Mouse (Mus musculus): ENCODE results near the gene Gas7. TPM values are rescaled to one million over a fixed set of nuclear protein-coding genes. Genes with fewer than 3 reads are reported as not detected.

Gas7 gene
- total RNA-seq, 2 experiments from 2014 or later, result 22.7 to 27.1 TPM

DNA sequence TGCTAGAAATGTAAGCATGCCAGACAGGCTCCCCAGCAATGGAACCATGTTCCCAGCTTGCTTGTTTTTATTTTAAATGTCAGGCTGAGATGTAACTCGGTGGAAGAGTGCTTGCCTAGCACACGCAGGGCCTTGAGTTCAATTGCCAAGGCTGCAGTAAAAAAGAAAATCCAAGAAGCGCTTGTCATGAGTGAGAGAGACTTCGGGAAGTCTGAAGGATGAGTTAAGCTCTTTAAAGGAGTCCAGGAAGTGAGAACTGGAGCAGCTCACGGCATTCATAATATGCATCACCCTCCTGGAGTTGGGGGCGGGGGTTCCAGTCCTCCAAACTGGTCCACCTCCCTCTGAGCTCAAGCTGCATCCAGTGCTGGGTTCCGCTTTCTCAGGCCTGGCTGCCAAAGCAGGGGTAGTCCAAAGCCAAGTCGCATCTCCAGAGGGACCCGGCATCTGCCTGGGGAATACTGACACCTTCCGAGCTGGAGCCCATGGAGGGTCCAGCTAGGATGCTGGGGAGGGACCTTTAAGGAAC is 34.5 kb downstream of the Gas7 start:
- DNase-seq, result no peak

DNA sequence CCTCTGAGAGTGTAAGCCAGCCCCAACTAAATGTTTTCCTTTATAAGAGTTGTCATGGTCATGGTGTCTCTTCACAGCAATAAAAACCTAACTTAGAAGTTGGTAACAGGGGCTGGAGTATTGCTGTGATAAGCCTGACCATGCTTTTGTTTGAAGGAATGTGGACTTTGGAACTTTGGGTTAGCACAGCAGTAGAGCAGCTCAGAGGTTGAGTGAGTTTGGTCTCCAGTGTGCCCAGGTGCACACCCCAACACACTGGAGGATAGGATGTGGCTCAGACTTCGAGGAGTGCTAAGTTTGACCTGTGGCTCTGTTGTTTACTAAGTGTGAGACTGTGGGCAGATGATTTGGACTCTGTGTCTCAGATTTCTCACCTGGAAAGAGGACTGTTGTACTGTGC is 41.6 kb downstream of the Gas7 start:
- no peak for DNase-seq

DNA sequence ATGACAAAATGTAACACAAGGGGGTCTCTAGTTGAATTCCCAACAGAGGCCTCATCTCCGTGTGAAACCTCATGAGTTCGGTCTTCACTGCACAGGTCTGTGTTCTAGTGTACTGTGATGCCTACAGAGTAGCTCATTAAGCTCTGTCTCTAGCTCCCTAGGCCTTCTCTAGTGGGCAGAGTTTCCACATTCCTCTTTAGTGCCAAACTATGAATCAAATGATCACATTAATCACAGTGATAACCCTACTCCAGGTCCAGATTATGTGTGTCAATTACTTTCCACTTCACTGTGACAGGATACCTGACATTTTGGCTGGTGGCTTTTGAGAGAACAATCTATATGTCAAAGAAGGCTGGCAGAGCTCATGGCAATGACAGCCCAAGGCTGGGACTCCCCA is 44.9 kb downstream of the Gas7 start:
- DNase-seq, result no peak

DNA sequence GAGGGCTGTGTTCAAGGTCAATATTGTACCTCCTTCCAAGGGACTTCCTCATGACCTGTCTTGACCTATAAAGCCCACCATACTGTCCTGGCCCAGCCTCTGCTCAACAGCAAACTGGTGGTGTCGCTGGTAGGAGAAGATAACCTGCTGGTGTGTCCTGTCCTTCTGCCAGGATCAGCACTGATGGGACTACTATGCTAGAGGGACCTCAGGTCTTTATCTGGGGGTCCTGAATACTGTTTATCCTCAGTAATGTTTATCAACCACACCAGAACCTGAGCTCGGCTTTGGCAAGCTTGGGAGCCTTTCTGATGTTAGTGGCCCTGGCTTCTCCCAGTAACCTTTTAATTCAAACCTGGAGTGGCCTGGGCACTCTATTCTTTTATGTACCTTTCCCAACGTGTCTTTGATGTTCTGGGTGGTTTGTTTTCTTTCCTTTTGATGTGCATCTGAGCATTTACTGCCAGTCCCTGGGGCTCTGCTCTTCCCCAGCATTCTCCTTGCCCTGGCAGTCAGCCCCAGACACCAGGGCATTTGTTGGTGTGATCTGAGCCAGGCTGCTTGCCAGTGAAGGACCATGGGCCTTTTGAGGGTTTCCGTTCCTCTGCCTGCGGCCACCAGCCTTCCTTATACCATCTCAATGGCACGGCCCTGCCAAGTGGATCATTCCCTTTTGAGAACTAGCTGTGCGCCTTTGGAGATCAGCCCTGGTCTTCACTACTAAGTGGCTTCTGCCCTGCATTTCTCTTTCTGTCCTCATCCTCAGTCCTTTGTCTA is 46.4 kb downstream of the Gas7 start:
- DNase-seq, result no peak

DNA sequence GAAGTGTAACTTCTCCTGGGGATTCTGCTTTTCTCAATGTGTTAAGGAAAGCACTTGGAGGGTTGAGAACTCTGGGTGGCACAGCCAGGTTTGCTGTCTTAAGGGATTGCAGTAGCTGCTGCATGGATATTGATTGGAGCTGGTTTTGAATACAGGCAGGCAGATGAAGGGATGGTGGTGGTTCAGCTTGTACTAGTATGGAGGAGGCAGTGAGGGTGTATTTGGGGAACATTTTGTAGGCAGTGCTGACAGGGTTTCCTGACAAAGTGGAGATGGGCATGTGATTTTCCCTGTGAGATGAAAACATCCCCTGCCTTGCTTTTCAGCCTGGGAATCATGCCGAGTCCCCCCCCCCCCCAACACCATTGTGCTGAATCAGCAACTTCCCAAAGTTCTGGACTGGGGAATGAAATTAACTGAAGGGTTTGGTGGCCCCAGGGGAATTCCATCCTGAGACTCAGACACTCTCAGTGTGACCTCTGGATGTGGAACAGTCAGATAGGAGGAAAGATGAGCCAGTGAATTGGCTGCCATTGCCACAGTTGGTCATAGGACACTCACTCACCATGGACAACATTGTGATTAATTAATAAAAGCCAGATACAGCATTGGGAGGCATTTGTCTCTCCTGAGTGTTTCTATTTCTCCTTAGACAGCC is 54.1 kb downstream of the Gas7 start:
- DNase-seq, result no peak

DNA sequence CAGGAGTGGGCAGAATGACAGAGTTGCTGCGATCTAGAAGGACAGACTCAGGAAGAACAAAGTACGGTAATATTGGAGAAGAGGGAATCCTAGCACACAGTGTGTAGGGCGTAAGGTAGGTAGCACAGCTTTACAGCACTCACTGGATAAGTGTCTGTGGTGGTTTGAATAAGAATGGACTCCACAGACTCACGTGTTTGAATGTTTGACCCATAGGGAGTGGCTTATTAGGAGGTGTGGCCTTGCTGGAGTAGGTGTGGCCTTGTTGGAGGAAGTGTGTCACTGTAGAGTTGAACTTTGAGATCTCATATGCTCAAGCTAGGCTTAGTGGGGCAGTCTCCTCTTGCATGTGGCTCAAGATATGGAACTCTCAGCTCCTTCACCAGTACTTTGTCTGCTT is 55.6 kb downstream of the Gas7 start:
- no peak for DNase-seq

DNA sequence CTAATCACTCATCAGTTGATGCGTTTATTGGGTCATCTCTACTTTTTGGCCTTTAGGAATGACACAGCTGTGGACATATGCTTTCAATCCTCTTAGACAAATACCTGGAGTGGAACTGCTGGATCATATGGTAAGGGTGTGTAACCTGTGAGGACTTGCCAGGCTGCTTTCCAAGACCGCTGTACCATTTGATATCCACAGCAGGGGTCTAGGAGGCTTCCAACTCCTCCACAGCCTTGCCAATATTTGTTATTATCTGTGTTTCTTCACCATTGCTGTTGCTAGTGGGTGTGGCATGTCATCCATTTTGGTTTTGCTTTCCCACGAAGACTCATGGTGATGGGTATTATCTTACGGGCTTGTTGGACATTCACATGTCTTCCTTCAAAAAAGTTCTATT is 57.8 kb downstream of the Gas7 start:
- DNase-seq, result no peak

DNA sequence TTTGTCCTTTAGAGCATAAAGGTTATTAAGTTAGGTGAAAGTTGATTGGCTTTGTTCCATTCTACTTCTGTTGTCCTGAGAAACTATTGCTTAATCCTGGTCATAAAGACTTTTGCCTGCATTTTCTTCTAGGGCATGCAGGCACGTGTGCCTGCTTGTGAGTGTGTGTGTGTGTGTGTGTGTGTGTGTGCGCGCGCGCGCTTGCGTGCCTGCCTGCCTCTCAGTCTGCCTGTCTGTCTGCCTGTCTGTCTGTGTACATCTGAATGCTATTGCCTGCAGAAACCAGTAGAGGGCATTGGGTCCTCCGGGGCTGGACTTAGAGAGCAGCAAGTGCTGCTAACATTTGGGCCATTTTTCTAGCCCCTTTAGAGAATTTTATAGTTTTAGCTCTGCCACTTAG is 59.2 kb downstream of the Gas7 start:
- no peak for DNase-seq

DNA sequence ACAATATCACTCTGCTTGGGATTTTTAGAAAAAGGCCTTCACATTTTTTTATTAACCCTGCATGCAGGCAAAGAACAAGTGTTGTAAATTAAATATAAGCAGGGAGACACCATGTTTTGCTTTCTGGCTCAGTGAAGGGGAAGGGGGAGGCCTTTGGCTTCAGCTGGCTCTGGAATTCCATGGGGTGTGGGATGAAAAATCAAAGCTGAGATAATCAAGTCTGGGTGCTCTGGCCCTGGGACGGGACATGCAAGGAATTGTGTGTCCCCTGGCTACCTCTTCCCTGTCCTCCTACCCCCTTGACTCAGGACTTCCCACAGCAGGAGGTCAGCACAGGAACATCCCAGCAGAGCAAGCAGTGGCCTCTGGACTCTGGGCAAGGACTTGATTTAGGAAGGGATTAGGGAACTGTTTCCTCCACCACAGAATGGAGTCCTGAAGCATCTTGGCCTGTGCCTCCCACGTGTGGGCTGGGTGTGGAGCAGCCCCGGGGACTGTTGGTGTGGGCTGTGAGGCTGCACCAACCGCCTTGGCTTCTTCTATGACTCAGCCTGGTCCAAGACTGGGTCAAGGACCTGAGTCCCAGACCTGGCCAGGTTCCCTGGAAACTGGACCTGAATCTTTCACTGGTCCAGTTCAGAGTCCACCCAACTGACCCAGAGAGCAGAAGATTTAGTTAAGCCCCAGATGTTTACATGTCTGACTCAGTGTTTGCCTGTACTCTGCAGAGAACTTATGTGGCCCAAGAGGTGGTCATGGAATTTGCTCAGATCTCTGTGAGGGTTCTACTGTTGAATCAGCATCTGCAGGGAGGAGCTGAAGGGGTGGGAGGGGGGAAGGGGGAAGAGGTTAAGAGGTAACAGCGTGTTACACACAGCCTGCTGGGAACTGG is 60.0 kb downstream of the Gas7 start:
- no peak for DNase-seq

DNA sequence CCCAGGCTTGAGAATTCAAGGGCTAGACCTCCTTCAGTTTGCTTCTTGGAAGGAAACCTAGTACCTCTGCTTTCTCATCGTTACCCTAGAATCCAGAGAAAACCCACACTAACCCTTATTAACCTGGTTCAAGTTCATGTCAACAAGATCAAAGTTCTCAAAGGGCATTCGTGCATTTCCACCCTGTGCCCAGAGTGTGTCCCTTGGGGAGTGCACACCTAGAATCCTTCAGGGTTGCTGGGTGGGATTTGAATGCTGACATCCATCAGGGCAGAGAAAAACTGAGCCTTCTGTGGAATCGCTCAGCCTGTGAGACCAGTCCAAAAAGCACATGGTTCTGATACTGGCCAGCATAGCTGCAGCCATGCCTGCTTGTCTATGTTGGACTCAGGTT is 60.7 kb downstream of the Gas7 start:
- DNase-seq, result no peak

DNA sequence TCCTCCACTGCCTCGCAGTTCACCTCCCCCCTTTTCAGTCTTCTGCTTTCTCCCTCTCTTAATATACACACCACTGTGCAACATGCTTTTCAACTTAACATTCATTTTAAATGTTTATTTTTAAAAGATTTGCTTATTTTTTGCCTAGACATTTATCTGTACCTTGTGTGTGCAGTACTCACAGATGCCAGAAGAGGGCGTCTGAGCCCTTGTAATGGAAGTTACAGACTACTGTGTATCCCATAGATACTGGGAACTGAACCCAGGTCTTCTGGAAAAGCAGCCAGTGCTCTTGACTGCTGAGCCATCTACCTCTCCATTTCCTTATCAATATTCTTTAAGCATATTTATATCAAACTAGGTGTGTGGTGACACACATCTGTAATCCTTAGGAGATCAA is 62.5 kb downstream of the Gas7 start:
- DNase-seq, result no peak

DNA sequence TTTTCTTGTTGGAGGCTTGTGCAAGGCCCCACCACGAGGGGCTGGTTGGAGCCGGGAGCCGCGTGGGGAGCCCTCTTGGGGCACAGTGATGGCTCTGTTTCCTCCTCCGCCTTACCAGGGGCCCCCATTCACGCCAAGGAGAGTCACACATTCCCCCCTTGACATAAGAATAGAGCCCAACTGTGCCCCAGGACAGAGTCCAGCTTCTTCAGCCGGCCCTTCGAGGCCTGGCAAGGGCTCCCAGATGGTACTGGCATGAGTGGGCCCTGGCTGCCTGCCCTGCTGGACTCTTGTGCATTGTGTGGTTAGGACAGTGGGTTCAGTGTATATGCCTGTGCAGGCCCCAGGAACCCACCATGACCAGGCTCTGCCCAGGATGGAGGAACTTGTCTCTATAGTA is 63.7 kb downstream of the Gas7 start:
- DNase-seq, result no peak

DNA sequence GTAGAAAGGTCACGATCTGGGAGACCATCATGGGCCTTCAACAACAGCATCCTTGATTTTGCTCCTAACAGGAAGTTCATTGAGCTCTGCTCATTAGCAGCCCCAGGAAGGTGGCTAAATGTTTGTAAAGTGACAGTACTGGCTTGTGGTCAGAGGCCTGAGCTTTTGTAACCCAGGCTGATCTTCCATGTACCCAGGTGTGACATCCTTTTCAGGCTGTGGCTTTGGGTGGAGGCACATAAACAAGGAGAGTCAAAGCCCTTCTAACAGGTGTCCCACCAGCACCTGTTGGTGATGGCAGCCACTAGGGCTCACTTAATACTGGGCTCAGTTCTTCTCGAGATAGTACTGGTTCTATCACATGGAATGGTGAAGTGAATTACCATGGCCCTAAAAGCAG is 67.4 kb downstream of the Gas7 start:
- DNase-seq, result no peak

DNA sequence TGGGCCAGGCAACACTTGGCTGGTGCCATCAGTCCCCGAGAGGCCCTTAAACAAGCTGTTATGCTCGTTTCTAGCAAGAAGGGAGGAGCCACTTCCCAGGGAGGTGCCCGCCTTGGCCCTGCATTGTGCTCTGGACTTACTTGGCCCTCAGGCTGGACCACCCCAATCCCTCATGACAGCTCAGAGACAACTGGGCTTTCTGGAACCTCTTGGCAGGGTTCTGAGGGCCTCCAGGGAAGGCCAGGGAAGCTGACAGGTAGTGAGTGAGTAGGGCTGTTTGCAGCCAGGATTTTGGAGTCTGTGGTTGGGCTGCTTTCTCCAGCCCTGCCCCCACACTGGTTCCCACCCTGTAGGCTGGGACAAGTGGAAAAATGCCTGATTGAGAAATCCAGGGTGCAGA is 68.6 kb downstream of the Gas7 start:
- DNase-seq, result no peak

DNA sequence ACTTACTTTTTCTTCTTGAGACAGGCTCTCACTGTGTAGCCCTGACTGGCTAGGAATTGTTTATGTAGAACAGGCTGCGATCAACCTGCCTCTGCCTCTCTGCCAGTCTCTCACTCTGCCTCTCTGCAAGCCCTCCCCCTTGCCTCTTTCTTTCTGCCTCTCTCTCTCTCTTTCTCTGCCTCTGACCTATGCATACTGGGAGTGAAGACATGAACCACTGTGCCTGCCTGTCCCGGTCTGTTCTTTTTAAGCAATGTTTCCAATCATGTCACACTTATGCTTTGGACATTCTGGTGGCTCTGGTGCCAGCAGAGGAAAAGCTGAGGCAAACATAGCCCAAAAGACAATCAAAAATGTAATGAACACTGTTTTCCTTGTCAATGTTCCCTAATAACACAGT is 69.5 kb downstream of the Gas7 start:
- no peak for DNase-seq

DNA sequence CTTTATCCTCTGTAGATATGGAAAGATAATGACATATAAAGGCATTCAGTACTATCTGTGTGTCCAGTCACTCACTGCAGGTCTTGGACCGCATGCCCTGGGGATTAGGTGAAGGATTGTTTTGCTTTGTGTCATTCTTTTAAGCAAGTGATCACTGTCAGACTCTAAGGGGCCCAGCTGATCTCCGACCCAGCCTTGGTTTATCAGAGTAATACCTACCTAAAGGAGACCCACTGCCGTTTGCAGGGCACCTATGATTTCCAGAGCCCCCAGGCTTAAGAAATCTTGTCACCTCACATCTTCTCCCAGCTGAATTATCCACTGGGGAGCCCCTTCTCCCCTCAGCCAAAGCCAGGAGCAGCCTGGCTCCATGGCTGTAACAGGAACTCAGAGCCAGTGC is 70.6 kb downstream of the Gas7 start:
- no peak for DNase-seq

DNA sequence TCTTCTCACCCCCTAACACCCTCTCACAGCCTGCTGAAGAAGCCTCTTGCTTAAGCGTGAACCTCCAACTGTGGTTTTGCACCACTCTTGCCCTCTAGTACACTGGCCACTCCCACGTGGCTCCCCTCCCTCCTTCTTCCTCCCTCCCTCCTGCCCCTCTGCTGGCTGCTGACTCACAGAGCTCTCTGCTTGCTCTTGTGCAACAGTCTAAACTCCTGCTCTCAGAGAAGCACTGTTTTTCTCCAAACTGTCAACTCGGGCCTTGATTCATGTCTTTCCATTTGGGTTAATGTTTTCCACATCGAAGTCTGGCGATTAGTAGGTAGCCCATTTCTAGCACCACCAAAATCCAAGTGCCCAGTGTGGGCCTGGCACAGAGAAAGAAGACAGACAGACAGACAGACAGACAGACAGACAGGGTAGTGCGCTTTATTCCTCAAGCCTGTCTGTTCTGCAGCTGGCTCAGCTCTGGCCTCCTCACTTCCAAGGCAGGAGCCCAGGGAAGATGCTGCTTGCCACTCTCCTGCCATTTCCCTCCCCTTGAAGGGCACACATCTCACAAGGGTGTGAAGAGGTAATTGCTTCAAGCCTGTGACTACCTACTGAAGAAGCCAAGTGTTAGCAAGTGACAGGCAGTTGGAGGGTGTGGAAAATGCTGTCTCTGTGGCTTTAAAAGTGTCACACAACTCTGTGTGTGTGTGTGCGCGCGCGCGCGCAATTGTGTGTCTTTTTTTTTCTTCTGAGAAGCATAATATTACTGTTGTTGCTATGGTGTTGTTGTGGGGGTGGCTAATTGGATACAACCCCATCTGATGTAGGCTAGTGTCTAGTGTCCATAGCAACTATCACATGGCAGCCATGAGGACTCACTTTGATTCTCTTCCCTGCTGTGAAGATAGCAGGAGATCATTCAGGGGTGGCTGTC is 71.6 kb downstream of the Gas7 start:
- DNase-seq, result peak; percentile 38

DNA sequence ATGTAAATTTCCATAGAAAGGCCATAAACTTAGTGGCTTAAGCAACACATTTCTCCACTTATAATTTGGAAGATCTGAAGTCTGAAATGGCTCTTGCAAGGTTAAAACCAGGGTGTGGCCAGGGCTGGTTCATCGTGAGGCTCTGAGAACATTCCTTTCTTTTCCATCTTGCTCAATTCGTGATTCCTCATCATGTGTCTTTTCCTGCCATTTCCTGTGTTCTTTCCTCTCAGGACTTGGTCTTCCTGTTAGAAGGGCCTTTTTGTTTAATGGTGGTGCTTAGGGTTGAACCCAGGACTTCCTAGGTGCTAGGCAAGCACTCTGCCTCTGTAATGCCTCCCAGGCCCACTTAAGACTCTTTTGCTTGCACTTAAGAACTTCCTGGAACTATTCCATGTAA is 76.0 kb downstream of the Gas7 start:
- DNase-seq, result no peak

DNA sequence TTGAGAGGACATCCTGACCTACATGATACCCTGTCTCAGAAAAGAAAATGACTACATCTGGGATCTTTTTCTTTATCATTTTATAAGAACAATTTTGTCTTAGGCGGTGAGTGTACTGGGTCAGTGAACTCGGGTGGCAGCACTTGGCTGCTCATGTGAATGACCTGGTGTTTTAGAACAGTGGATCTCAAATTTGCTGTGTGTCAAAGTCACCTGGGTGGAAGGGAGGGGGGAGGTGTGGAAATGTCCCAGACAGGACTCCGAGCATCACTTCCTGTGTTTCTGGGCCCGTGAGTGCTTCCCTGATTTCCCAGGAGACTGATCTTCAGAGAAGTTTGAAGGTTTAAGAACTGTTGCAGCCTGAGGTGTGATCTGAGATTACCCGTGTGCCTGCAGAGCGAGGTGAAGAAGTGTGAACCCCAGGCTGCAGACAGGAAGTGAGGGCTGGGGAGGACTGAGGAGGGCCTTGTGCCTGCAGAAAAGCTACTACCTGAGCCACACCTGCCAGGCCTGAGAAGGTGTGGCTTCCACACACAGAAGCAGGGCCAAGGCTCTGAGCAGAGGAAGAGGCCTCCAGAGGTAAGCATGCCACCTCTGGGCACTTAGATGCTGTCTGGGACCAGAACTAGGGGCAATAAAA is 76.8 kb downstream of the Gas7 start:
- no peak for DNase-seq

DNA sequence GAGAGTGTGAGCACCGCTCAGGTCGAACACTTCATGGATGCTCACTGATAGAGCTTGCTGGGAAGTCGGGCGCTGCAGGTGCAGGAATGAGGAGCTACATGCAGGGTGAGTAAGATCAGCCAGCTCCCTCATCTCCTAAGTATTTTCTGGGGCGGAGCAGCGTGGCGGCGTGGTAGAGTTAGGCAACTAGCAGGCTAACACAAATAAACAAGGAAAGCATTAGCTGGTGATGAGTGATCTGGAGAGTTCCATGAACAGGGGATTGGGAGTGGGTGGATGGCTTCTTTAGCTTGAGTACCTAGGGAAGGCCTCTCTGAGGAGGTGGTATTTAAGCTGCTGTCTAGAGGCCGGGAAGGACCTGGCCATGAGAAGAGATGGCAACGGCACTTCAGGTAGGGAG is 77.5 kb downstream of the Gas7 start:
- no peak for DNase-seq

DNA sequence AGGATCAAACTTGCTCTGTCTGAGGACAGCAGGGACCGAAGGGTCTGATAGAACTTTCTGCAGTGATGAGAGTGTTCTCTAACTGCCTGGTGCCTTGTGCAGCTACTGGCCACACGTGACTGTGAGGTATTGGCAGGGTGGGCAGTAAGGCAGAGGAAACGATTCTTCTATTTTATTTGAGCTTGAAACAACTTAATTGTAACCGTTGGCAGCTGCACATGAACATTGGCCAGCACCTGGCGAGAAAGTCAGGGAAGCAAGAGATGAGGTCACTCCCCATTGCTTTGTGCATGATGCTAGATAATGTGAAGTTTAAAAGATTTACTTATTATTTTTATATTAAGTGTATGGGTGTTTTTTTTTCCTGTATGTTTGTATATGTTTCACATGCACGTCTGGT is 77.9 kb downstream of the Gas7 start:
- DNase-seq, result no peak
